Mouse (Mus musculus) mouse trophoblast stem cell (cell line): ENCODE results near the gene Crebbp.

Experiments
- in situ Hi-C, 2 experiments: fragments of 300-500 bp; cut with MseI, MboI; formaldehyde crosslinking; loops; 2 replicates in 1 of 2; 3 replicates in 1 of 2; pipeline ENCODE4 v1.15.1; 2025

The Crebbp gene

GRCm38 (mm10) chr16:4045524-4045923 lies 168.3 kb downstream of the Crebbp start:
- in situ Hi-C loops, result no loop called here

- in situ Hi-C loops, result no loop called here
Observed at GRCm38 (mm10) chr16:4044093-4044492, 169.7 kb downstream of the Crebbp start.

DNA sequence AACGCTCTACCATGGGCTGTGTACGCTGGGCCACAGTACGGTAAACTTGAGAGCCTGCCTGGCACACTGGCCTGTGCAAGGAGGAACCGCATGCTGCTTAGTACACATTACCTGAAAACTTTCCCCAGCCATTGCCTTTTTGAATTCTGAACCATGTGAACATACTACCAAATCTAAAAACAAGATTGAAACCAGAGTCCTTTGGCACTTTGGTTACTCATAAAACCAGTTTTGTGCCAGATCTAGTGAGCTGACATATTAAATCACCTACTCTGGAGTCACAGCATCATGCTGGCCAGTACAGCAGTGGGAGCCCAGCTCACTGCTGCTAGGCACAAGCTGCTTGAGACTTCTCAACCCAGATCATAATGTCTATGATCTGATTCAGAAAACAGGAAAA lies 172.2 kb downstream of the Crebbp start:
- in situ Hi-C loops, result no loop called here

DNA sequence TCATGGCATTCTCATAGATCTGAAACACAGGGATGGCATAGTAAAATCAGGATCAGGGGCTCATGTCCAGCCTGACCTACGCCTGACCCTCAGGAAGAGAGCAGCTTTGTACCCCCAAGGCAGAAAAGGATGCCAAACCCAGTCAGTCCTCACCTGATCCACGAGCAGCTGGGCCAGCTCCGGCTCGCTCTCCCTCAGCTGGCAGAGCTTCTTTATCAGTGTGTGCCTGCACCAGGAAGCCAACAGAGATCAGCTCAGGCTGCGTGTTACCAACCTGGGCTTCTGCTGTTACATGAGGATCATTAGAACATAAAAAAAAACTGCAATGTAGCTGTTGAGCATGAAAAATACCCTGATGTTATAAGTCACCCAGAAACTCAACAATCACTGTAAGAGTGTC lies 173.6 kb downstream of the Crebbp start:
- in situ Hi-C loops, result no loop called here

DNA sequence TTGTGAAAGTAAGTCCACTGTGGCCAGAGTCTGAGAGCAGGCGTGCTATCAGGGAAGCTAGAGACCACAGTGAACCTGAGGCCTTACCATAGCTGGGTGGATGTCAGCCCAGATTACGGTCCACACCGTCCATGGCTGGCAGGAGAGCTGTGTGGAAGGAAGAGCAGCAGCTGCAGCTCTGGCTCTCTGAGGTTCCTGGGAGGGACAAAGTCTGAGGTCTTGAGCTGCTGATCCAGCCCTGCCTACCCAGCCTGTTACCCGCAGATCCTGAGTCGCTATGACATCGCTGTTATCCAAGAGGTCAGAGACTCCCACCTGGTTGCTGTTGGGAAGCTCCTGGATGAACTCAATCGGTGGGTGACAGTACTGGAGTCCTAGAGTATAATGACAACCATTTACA lies 176.1 kb downstream of the Crebbp start:
- in situ Hi-C loops, result no loop called here

DNA sequence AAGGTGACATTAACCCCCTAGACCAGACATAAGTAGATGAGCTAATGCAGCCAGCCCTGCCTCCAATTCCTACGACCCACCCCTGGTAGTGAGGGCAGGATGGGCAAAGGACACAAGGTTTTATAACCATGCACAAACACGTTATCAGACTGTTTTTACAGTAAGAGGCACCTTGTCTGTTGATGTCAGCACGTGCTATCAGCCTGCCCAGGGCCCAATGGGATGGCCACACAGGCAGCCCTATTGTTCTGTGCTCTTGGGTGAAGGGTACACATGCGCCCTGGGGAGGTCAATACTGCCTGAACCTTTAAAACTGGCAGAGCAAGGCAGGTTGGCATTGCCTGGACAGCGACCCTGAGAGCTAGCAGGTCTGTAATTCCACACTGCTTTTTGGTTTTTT lies 177.0 kb downstream of the Crebbp start, which contains the start of gene Dnase1:
Dnase1 (plus strand) TSS at position 136 of the 400 bp plus-strand sequence.
- in situ Hi-C loops, result no loop called here

DNA sequence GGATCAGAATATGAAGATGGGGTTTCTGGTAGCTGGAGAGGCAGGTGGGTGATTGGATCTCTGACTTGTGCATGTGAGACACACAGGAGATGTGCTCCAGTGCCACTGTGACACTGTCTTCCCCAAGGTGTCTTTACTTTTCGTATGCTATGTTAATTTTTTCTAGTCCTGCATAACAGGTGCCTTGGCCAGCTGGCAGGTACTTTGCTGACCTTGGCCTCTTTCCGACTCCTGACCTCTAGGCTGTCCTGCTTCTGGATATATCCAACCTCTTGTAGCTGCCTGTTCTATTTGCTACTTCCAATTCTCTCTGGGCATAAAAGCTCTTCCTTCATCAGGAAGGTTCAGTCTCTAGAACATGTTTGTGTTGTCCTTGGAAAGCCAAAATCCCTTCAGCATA lies 178.2 kb downstream of the Crebbp start:
- in situ Hi-C loops, result no loop called here

GRCm38 (mm10) chr16:4034476-4034875 lies 179.3 kb downstream of the Crebbp start:
- in situ Hi-C loops, result no loop called here

DNA sequence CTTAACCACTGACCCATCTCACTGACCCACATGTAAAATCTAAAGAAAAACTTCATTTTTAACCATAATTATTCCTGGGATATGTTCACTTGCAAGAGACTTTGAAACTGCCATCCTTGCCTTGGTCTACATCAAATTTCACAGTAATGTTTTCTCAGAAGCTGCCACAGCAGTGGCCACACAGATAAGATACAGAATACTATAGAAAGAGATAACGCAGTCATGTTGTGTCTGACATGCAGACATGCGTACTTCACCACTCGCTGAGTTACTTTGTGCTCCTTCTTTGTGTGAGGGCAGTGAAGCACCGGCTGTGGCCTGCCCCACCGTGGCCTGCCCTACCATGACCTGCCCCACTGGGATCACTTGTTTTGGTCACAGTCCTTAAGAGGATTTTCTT lies 179.8 kb downstream of the Crebbp start:
- in situ Hi-C loops, result no loop called here

- in situ Hi-C loops, result no loop called here
Observed at GRCm38 (mm10) chr16:4032341-4032748, 181.5 kb downstream of the Crebbp start.

DNA sequence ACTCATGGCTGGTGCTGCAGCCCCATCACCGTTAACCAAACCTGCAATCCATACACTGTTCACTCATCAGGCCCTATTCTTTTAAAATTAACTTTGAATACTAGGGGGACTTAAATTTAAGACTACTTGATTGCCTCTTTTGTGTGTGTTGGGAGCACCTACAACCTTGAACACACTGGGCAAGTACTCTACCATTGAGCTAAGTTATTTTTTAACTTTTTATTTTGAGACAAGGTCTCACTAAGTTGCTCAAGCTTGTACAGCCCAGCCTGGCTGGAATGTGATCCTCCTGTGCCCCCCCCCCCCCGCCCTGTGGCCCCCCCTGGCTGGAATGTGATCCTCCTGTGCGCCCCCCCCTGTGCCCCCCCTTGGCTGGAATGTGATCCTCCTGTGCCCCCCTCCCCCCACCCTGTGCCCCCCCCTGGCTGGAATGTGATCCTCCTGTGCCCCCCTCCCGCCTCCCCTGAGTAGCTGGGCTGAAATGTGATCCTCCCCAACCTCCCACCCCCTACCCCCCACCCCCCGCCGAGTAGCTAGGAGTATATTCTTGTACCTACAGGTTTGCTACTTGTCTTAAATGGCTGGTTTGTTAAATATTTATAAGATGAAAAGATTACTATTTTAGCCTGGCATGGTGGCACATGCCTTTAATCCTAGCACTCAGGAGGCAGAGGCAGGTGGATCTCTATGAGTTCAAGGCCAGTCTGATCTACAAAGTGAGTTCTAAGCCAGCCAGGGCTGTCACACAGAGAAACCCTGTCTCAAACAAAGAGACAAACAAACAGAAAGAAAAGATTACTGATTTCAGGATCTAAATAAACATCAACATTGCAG lies 182.1 kb downstream of the Crebbp start:
- in situ Hi-C loops, result no loop called here
